Mouse (Mus musculus) liver, postnatal 0 days (tissue): ENCODE measurements at regions not wholly inside any gene's neighbourhood (a gene's known extent, or its start where the extent isn't known, plus 50 kb on each side); places are given as distances from the start of the nearest gene placed in this dataset.

Experiments used
- CTCF ChIP-seq: sonication (generic); IDR thresholded peaks from 2 replicates; pipeline ENCODE4 v1.5.1; 2016; ENCODE audit warnings: antibody characterized with exemption, low read depth
- EP300 ChIP-seq: IDR thresholded peaks from 2 replicates; pipeline ENCODE4 v1.6.1; 2016; ENCODE audit warnings: antibody characterized with exemption, low read depth, mild to moderate bottlenecking

DNA sequence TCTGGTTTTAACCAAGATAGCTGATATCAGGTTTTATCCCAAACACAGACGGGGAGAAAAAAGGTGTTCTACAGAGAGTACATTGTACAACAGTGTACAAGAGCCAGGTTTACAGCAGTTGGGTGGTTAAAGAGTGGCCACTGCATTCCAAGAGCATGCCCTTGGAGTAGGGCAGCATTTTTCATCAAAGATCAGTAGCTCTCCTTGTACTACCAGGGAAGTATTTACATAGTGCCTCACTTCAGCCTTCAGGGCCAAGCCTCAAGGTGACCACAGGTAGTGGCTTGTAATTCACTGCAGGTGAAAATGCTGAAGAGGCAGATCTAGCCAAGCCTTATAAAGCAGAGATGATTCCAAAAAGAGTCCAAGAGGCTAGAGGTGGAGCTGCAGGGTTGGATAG, 190.8 kb downstream of the Isl1 start:
- TF ChIP-seq CTCF (no peak), EP300 (no peak)
